Mouse (Mus musculus): ENCODE data around the gene Stxbp6. TPM values are rescaled to one million over a fixed set of nuclear protein-coding genes. Genes with fewer than 3 reads are reported as not detected.

The Stxbp6 gene
- polyA plus RNA-seq, 1 experiment: 0.08 TPM

GRCm38 (mm10) chr12:44952072-44952471, 122.4 kb downstream of the Stxbp6 start:
- Histone ChIP-seq H3K27me3 (ENCODE audit: control insufficient read depth, insufficient read depth, insufficient read length) (no peaks in the 10 kb centered on the region), H3K36me3 (ENCODE audit: control insufficient read depth, insufficient read depth) (no peaks in the 10 kb centered on the region), H3K79me3 (ENCODE audit: low read depth) (no peaks in the 10 kb centered on the region), H3K79me2 (ENCODE audit: control insufficient read depth, insufficient read depth) (no peaks in the 10 kb centered on the region), H3ac (ENCODE audit: control insufficient read depth, insufficient read length, low read depth) (no peak overlapping the region), H3K4me3 (ENCODE audit: insufficient read depth, poor library complexity, severe bottlenecking) (no peak overlapping the region)
- TF ChIP-seq MYOD1 (IDR thresholded peaks at IDR 0.05; ENCODE audit: control insufficient read depth, insufficient read length, low read depth) (no peak), USF1 (IDR thresholded peaks at IDR 0.05; ENCODE audit: low read depth) (no peak), MYOG (IDR thresholded peaks at IDR 0.05; ENCODE audit: control insufficient read depth, extremely low read depth, insufficient read length) (no peak), MAX (IDR thresholded peaks at IDR 0.05) (no peak), FOSL1 (IDR thresholded peaks at IDR 0.05; ENCODE audit: insufficient read depth, low read length, poor library complexity, severe bottlenecking) (no peak), CTCF (IDR thresholded peaks at IDR 0.05; ENCODE audit: control insufficient read depth, insufficient read depth, insufficient read length) (no peak), CEBPB (IDR thresholded peaks at IDR 0.05; ENCODE audit: low read depth) (no peak)

DNA sequence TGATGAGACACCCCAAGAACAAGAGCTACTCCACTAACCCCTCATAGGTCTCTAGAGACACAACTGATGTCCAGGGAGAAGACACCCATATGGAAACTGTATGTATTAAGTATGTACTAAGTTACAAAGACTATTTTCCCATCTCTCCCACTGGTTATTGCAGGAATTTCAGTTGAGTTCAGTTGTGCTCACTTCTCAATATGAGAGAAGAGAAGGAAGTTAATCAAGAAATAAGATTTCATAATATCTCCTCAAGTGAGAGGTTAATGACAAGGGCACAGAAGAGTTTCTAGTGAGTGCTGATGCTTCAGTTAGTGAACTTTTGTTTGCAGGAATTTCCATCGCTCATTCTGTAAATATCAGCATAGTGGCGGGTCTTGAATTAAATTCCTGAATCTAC, 124.0 kb downstream of the Stxbp6 start:
- TF ChIP-seq CEBPB (IDR thresholded peaks at IDR 0.05; ENCODE audit: low read depth): no peak
- no peak for TF ChIP-seq USF1 (IDR thresholded peaks at IDR 0.05; ENCODE audit: low read depth)
- TF ChIP-seq CTCF (IDR thresholded peaks at IDR 0.05; ENCODE audit: control insufficient read depth, insufficient read depth, insufficient read length): no peak
- TF ChIP-seq MYOG (IDR thresholded peaks at IDR 0.05; ENCODE audit: control insufficient read depth, extremely low read depth, insufficient read length): no peak
- no peaks in the 10 kb centered on the region for H3K79me2 ChIP-seq (ENCODE audit: control insufficient read depth, insufficient read depth)
- no peaks in the 10 kb centered on the region for H3K36me3 ChIP-seq (ENCODE audit: control insufficient read depth, insufficient read depth)
- H3K27me3 ChIP-seq (ENCODE audit: control insufficient read depth, insufficient read depth, insufficient read length): no peaks in the 10 kb centered on the region
- H3ac ChIP-seq (ENCODE audit: control insufficient read depth, insufficient read length, low read depth): no peak overlapping the region
- H3K79me3 ChIP-seq (ENCODE audit: low read depth): no peaks in the 10 kb centered on the region
- no peak overlapping the region for H3K4me3 ChIP-seq (ENCODE audit: insufficient read depth, poor library complexity, severe bottlenecking)

DNA sequence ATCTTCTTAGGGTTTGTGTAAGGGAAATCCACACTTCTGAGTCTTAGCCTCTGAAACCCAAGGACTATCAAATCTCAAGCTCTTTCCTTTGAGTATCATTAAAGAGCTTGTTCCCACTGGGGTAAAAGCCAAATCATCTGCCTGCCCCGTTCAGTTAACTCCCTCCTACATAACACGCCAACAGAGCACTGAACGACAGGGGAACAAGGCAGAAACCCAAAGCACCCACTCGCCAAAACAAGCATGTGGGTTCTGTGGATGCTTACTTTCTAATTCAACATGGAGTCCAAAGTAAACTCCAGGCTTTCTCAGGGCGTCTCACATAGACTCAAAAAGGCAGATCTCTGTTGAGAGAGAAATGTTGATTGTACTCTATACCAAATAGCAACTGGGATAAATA, 126.7 kb downstream of the Stxbp6 start:
- Histone ChIP-seq H3ac (ENCODE audit: control insufficient read depth, insufficient read length, low read depth) (no peak overlapping the region), H3K79me3 (ENCODE audit: low read depth) (no peaks in the 10 kb centered on the region), H3K27me3 (ENCODE audit: control insufficient read depth, insufficient read depth, insufficient read length) (no peaks in the 10 kb centered on the region), H3K4me3 (ENCODE audit: insufficient read depth, poor library complexity, severe bottlenecking) (no peak overlapping the region), H3K79me2 (ENCODE audit: control insufficient read depth, insufficient read depth) (no peaks in the 10 kb centered on the region), H3K36me3 (ENCODE audit: control insufficient read depth, insufficient read depth) (no peaks in the 10 kb centered on the region)
- TF ChIP-seq CEBPB (IDR thresholded peaks at IDR 0.05; ENCODE audit: low read depth) (no peak), CTCF (IDR thresholded peaks at IDR 0.05; ENCODE audit: control insufficient read depth, insufficient read depth, insufficient read length) (no peak), MYOD1 (IDR thresholded peaks at IDR 0.05; ENCODE audit: control insufficient read depth, insufficient read length, low read depth) (no peak), USF1 (IDR thresholded peaks at IDR 0.05; ENCODE audit: low read depth) (no peak), MAX (IDR thresholded peaks at IDR 0.05) (no peak), MYOG (IDR thresholded peaks at IDR 0.05; ENCODE audit: control insufficient read depth, extremely low read depth, insufficient read length) (no peak), FOSL1 (IDR thresholded peaks at IDR 0.05; ENCODE audit: insufficient read depth, low read length, poor library complexity, severe bottlenecking) (no peak)

DNA sequence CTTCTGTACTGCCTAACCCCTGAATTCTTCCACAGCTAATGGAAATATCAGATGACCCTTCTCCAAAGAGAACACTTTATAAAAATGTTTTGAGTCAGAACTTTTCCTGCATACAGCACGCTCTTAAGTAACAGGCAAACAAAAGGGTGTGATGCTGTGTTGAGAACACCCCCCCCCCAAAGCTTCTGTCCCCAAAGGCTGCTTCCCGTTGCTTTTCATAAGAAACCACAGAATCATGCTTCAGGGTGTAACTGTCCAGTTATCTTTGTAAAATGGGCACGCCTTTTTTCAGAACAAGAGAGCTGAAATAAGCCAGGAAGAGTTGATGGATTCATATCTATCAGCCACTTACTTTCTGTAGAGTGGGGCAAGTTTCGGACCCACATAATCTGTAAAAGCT, 134.2 kb downstream of the Stxbp6 start:
- no peaks in the 10 kb centered on the region for H3K79me3 ChIP-seq (ENCODE audit: low read depth)
- H3ac ChIP-seq (ENCODE audit: control insufficient read depth, insufficient read length, low read depth): no peak overlapping the region
- H3K79me2 ChIP-seq (ENCODE audit: control insufficient read depth, insufficient read depth): no peaks in the 10 kb centered on the region
- TF ChIP-seq CEBPB (IDR thresholded peaks at IDR 0.05; ENCODE audit: low read depth) (no peak), CTCF (IDR thresholded peaks at IDR 0.05; ENCODE audit: control insufficient read depth, insufficient read depth, insufficient read length) (no peak), MAX (IDR thresholded peaks at IDR 0.05) (no peak), FOSL1 (IDR thresholded peaks at IDR 0.05; ENCODE audit: insufficient read depth, low read length, poor library complexity, severe bottlenecking) (no peak), MYOD1 (IDR thresholded peaks at IDR 0.05; ENCODE audit: control insufficient read depth, insufficient read length, low read depth) (no peak), MYOG (IDR thresholded peaks at IDR 0.05; ENCODE audit: control insufficient read depth, extremely low read depth, insufficient read length) (no peak), USF1 (IDR thresholded peaks at IDR 0.05; ENCODE audit: low read depth) (no peak)
- no peaks in the 10 kb centered on the region for H3K27me3 ChIP-seq (ENCODE audit: control insufficient read depth, insufficient read depth, insufficient read length)
- no peaks in the 10 kb centered on the region for H3K36me3 ChIP-seq (ENCODE audit: control insufficient read depth, insufficient read depth)
- H3K4me3 ChIP-seq (ENCODE audit: insufficient read depth, poor library complexity, severe bottlenecking): no peak overlapping the region

DNA sequence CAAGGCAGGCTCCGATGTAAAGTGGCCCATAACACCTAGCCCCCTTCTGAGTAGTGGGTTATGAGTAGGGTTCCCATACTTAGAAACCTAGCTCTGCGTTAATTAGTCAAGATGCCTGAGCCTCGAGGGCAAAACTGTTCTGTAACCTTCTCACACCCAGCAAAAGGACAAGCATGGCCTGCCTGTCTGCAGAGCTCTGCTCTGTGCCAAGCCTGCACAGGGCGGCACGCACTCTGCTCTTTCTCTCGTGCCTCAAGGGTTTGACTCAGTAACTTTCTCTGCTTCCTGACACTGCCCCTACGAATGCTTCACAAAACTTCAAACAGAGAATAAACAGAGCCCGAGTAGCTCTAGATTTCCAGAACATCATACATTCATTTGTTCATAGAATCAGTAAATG, 135.4 kb downstream of the Stxbp6 start:
- no peak overlapping the region for H3K4me3 ChIP-seq (ENCODE audit: insufficient read depth, poor library complexity, severe bottlenecking)
- no peak overlapping the region for H3ac ChIP-seq (ENCODE audit: control insufficient read depth, insufficient read length, low read depth)
- H3K36me3 ChIP-seq (ENCODE audit: control insufficient read depth, insufficient read depth): no peaks in the 10 kb centered on the region
- H3K27me3 ChIP-seq (ENCODE audit: control insufficient read depth, insufficient read depth, insufficient read length): no peaks in the 10 kb centered on the region
- H3K79me3 ChIP-seq (ENCODE audit: low read depth): no peaks in the 10 kb centered on the region
- H3K79me2 ChIP-seq (ENCODE audit: control insufficient read depth, insufficient read depth): no peaks in the 10 kb centered on the region
- TF ChIP-seq MAX (IDR thresholded peaks at IDR 0.05) (no peak), CTCF (IDR thresholded peaks at IDR 0.05; ENCODE audit: control insufficient read depth, insufficient read depth, insufficient read length) (no peak), FOSL1 (IDR thresholded peaks at IDR 0.05; ENCODE audit: insufficient read depth, low read length, poor library complexity, severe bottlenecking) (no peak), USF1 (IDR thresholded peaks at IDR 0.05; ENCODE audit: low read depth) (no peak), MYOG (IDR thresholded peaks at IDR 0.05; ENCODE audit: control insufficient read depth, extremely low read depth, insufficient read length) (no peak), MYOD1 (IDR thresholded peaks at IDR 0.05; ENCODE audit: control insufficient read depth, insufficient read length, low read depth) (no peak), CEBPB (IDR thresholded peaks at IDR 0.05; ENCODE audit: low read depth) (no peak)

- Histone ChIP-seq H3ac (ENCODE audit: control insufficient read depth, insufficient read length, low read depth) (no peak overlapping the region), H3K79me2 (ENCODE audit: control insufficient read depth, insufficient read depth) (no peaks in the 10 kb centered on the region), H3K27me3 (ENCODE audit: control insufficient read depth, insufficient read depth, insufficient read length) (no peaks in the 10 kb centered on the region), H3K79me3 (ENCODE audit: low read depth) (no peaks in the 10 kb centered on the region), H3K4me3 (ENCODE audit: insufficient read depth, poor library complexity, severe bottlenecking) (no peak overlapping the region), H3K36me3 (ENCODE audit: control insufficient read depth, insufficient read depth) (no peaks in the 10 kb centered on the region)
- TF ChIP-seq USF1 (IDR thresholded peaks at IDR 0.05; ENCODE audit: low read depth) (no peak), FOSL1 (IDR thresholded peaks at IDR 0.05; ENCODE audit: insufficient read depth, low read length, poor library complexity, severe bottlenecking) (no peak), CEBPB (IDR thresholded peaks at IDR 0.05; ENCODE audit: low read depth) (no peak), CTCF (IDR thresholded peaks at IDR 0.05; ENCODE audit: control insufficient read depth, insufficient read depth, insufficient read length) (no peak), MYOG (IDR thresholded peaks at IDR 0.05; ENCODE audit: control insufficient read depth, extremely low read depth, insufficient read length) (no peak), MAX (IDR thresholded peaks at IDR 0.05) (no peak), MYOD1 (IDR thresholded peaks at IDR 0.05; ENCODE audit: control insufficient read depth, insufficient read length, low read depth) (no peak)
These were observed 141.6 kb downstream of the Stxbp6 start for GRCm38 (mm10) chr12:44932954-44933353.
